Mouse (Mus musculus): Measurements from ENCODE around the gene Nip7.

GRCm38 (mm10) chr8:107104547-107104946, 47.9 kb downstream of the Nip7 start:
- peak; percentile 87 for TF ChIP-seq CTCF (IDR thresholded peaks at IDR 0.05; ENCODE audit: low read depth)
- TF ChIP-seq EP300 (IDR thresholded peaks at IDR 0.05; ENCODE audit: low read depth): no peak
